Mouse (Mus musculus) myocyte (in vitro differentiated cells): ENCODE measurements around the gene Slc37a1.

Source experiments
- E2F4 ChIP-seq: IDR thresholded peaks from one replicate; pipeline ENCODE4 v1.6.1; 2011; ENCODE audit warnings: mild to moderate bottlenecking, control low read depth, moderate library complexity; ENCODE audit not compliant: insufficient read depth
- POLR2A ChIP-seq: IDR thresholded peaks from one replicate; pipeline ENCODE4 v1.6.1; 2011; ENCODE audit warnings: low read depth, mild to moderate bottlenecking, control low read depth, moderate library complexity; ENCODE audit not compliant: insufficient read length
- USF1 ChIP-seq: IDR thresholded peaks from one replicate; pipeline ENCODE4 v1.6.1; 2011; ENCODE audit warnings: low read depth, mild to moderate bottlenecking, control low read depth, moderate library complexity

DNA sequence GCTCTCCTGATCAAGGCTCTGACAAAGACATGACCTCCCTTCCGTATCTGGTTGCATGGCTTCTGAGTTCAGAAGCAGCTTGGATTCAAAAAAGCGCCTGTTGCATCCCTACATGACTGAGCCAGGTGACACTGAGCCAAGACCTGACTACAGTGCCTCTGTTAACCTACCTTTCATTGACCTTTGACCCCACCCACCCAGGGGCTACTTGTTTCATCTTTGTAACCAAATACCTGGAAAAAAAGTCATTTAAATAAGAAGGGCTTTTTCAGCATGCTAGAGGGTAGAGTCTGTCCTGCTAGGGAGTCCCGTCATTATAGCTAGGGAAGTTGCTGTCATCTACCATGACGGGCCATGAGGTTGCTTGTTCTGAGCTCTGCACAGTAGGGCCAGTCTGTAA lies 16.8 kb downstream of the Slc37a1 start:
- no peak for TF ChIP-seq POLR2A
- TF ChIP-seq E2F4: no peak
- TF ChIP-seq USF1: no peak
